ENCODE assay signal across 29 mouse cellular contexts in the genomic region with DNA sequence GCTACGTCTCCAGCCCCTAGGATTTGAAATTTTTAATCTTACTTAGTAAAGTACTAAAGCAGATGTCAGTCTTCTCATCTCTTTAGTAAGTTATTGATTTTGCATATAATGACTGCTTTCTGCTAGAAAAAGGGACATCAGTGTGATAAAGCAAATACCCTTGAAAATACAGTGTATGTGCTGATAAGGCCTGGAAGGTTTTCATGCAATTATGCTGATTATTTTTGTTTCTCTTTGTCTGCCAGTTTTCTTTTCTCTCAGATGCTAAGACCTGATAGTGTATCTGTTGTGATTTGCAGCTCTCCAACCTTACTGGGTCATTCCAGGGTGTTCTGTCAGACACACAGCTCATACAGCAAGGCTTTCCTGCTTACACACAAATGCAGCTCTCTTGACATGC. TPM values are rescaled to one million over a fixed set of nuclear protein-coding genes. Genes with fewer than 3 reads are reported as not detected.
"Had no signal": no experiment of that assay in that cellular context is flagged by ENCODE, and none has a peak within 500 bp of the region (broad histone marks: within the 10 kb centered on the region; RNA-seq: fewer than 3 reads in every experiment).

No protein-coding gene starts in this region.

- H3K4me3 ChIP-seq: left cerebral cortex, adult 2 months; limb, embryonic 10.5 days; limb, embryonic 12.5 days; limb, embryonic 13.5 days; limb, embryonic 15.5 days; liver, embryonic 15.5 days; lung, embryonic 15.5 days; megakaryocyte, embryonic 14.5 days; midbrain, embryonic 10.5 days; midbrain, embryonic 12.5 days; midbrain, embryonic 13.5 days; midbrain, embryonic 15.5 days; myocyte; neural tube, embryonic 12.5 days had no signal

- DNase-seq: left cerebral cortex, postnatal 4 days; liver; lung, adult 18-20 months; lung, adult 2 months; lung, embryonic 14.5 days; lung, postnatal 10 days; lung, postnatal 14 days; lung, postnatal 36 days; lung, postnatal 4 days; midbrain, embryonic 14.5 days had no signal

- H3K27me3 ChIP-seq: limb, embryonic 12.5 days; limb, embryonic 13.5 days; limb, embryonic 15.5 days; liver, embryonic 15.5 days; lung, embryonic 15.5 days; megakaryocyte, embryonic 14.5 days; midbrain, embryonic 12.5 days; midbrain, embryonic 13.5 days; midbrain, embryonic 15.5 days; neural tube, embryonic 12.5 days had no signal

- H3K36me3 ChIP-seq: limb, embryonic 10.5 days; limb, embryonic 12.5 days; limb, embryonic 13.5 days; limb, embryonic 15.5 days; liver, embryonic 15.5 days; lung, embryonic 15.5 days; midbrain, embryonic 10.5 days; midbrain, embryonic 12.5 days; midbrain, embryonic 13.5 days; midbrain, embryonic 15.5 days; neural tube, embryonic 12.5 days had no signal

- ATAC-seq: lung, postnatal 0 days; midbrain, embryonic 13.5 days; midbrain, embryonic 15.5 days; midbrain, embryonic 16.5 days had no signal

- H3K4me2 ChIP-seq: limb, embryonic 12.5 days; limb, embryonic 13.5 days; limb, embryonic 15.5 days; liver, embryonic 15.5 days; lung, embryonic 14.5 days; lung, embryonic 15.5 days; midbrain, embryonic 11.5 days; midbrain, embryonic 12.5 days; midbrain, embryonic 13.5 days; midbrain, embryonic 15.5 days; neural tube, embryonic 12.5 days had no signal

- H3K27ac ChIP-seq: left cerebral cortex, adult 2 months; limb, embryonic 10.5 days; limb, embryonic 12.5 days; limb, embryonic 13.5 days; limb, embryonic 15.5 days; liver, embryonic 14.5 days; liver, embryonic 15.5 days; lung, embryonic 15.5 days; macrophage; midbrain, embryonic 10.5 days; midbrain, embryonic 12.5 days; midbrain, embryonic 13.5 days; midbrain, embryonic 15.5 days; neural tube, embryonic 12.5 days had no signal

- H3K9me3 ChIP-seq: limb, embryonic 10.5 days; limb, embryonic 12.5 days; limb, embryonic 13.5 days; limb, embryonic 15.5 days; liver, embryonic 15.5 days; lung, embryonic 15.5 days; megakaryocyte, embryonic 14.5 days; midbrain, embryonic 10.5 days; midbrain, embryonic 12.5 days; midbrain, embryonic 13.5 days; midbrain, embryonic 15.5 days; neural tube, embryonic 12.5 days had no signal

- H3K9ac ChIP-seq: limb, embryonic 12.5 days; limb, embryonic 13.5 days; limb, embryonic 15.5 days; liver, embryonic 14.5 days; liver, embryonic 15.5 days; lung, embryonic 14.5 days; lung, embryonic 15.5 days; midbrain, embryonic 12.5 days; midbrain, embryonic 13.5 days; midbrain, embryonic 15.5 days; neural tube, embryonic 12.5 days had no signal

RNA-seq across cellular contexts. Expression of a gene that starts 30.9 kb away (rescaled TPM):
- polyA plus RNA-seq: macrophage had no signal
